Mouse (Mus musculus) cerebellum, adult 11-12 months (tissue): ENCODE measurements around the gene Tapt1.

Experiments
- DNase-seq: peaks from one replicate; pipeline ENCODE4 v3.0.0; 2022

Tapt1 gene

GRCm38 (mm10) chr5:44226521-44227461 is at the start of gene Tapt1:
Gene Tapt1, minus strand, starts transcription at chr5:44226626.
- peak; percentile 91 for DNase-seq

- DNase-seq, result no peak
These were observed 45.1 kb upstream of the Tapt1 start for GRCm38 (mm10) chr5:44271564-44271963.

GRCm38 (mm10) chr5:44268524-44268923 is 42.1 kb upstream of the Tapt1 start:
- peak; percentile 32 for DNase-seq

- no peak for DNase-seq
These were observed 35.3 kb upstream of the Tapt1 start for GRCm38 (mm10) chr5:44261691-44262090.

- DNase-seq, result no peak
These were observed 34.7 kb upstream of the Tapt1 start for GRCm38 (mm10) chr5:44261172-44261571.

- no peak for DNase-seq
These were observed 33.3 kb upstream of the Tapt1 start for GRCm38 (mm10) chr5:44259678-44260077.

- no peak for DNase-seq
These were observed 31.7 kb upstream of the Tapt1 start for GRCm38 (mm10) chr5:44258163-44258562.

- DNase-seq, result no peak
These were observed 31.0 kb upstream of the Tapt1 start for GRCm38 (mm10) chr5:44257401-44257800.

- no peak for DNase-seq
These were observed 30.1 kb upstream of the Tapt1 start for GRCm38 (mm10) chr5:44256512-44256911.

GRCm38 (mm10) chr5:44255756-44256398 is 29.5 kb upstream of the Tapt1 start:
- no peak for DNase-seq

- no peak for DNase-seq
These were observed 27.0 kb upstream of the Tapt1 start for GRCm38 (mm10) chr5:44253449-44253848.

- no peak for DNase-seq
These were observed 26.0 kb upstream of the Tapt1 start for GRCm38 (mm10) chr5:44252395-44252794.

GRCm38 (mm10) chr5:44250211-44250955 is 24.0 kb upstream of the Tapt1 start:
- DNase-seq, result no peak

- no peak for DNase-seq
These were observed 22.9 kb upstream of the Tapt1 start for GRCm38 (mm10) chr5:44249363-44249762.

- DNase-seq, result no peak
These were observed 20.2 kb upstream of the Tapt1 start for GRCm38 (mm10) chr5:44246493-44247217.

GRCm38 (mm10) chr5:44244894-44245423 is 18.5 kb upstream of the Tapt1 start:
- no peak for DNase-seq

- no peak for DNase-seq
These were observed 16.4 kb upstream of the Tapt1 start for GRCm38 (mm10) chr5:44242828-44243227.

- DNase-seq, result no peak
These were observed 15.3 kb upstream of the Tapt1 start for GRCm38 (mm10) chr5:44241726-44242125.

- DNase-seq, result peak; percentile 74
These were observed 13.0 kb upstream of the Tapt1 start for GRCm38 (mm10) chr5:44239187-44240136.

- no peak for DNase-seq
These were observed 11.8 kb upstream of the Tapt1 start for GRCm38 (mm10) chr5:44238201-44238600.

GRCm38 (mm10) chr5:44234606-44235005 is 8.2 kb upstream of the Tapt1 start:
- DNase-seq, result no peak
